Mouse (Mus musculus) lung, postnatal 0 days (tissue): ENCODE results near the gene 2610001J05Rik. TPM values are rescaled to one million over a fixed set of nuclear protein-coding genes. Genes with fewer than 3 reads are reported as not detected.

Source experiments
- ATAC-seq: fragments of 200-750 bp; cut with Nextera tagmentation; 2 replicates; pipeline ENCODE4 v1.8.0; 2017; ENCODE audit warnings: moderate library complexity
- DNase-seq: peaks from one replicate; pipeline ENCODE4 v3.0.0-alpha.2; 2016; ENCODE audit warnings: low spot score
- H3K27ac ChIP-seq: fragments of 300-500 bp; sonication (generic); 2 replicates; pipeline ENCODE4 v1.5.1; 2014; ENCODE audit warnings: antibody characterized with exemption, mild to moderate bottlenecking, low read length, mixed read lengths
- H3K27me3 ChIP-seq: fragments of 300-500 bp; sonication (generic); replicated peaks from 2 replicates; pipeline ENCODE4 v1.6.1; 2014; ENCODE audit warnings: low read length, mixed read lengths; ENCODE audit not compliant: insufficient read depth
- H3K36me3 ChIP-seq: fragments of 300-500 bp; sonication (generic); 2 replicates; pipeline ENCODE4 v1.6.1; 2014; ENCODE audit warnings: low read length, mixed read lengths; ENCODE audit not compliant: insufficient read depth
- H3K4me1 ChIP-seq: fragments of 300-500 bp; sonication (generic); 2 replicates; pipeline ENCODE4 v1.6.1; 2014; ENCODE audit warnings: antibody characterized with exemption, low read depth, low read length, mixed read lengths; ENCODE audit not compliant: insufficient read depth
- H3K4me2 ChIP-seq: fragments of 300-500 bp; sonication (generic); replicated peaks from 2 replicates; pipeline ENCODE4 v1.6.1; 2014; ENCODE audit warnings: low read depth, mild to moderate bottlenecking, low read length, moderate library complexity, mixed read lengths
- H3K4me3 ChIP-seq: fragments of 300-500 bp; sonication (generic); 2 replicates; pipeline ENCODE4 v1.5.1; 2014; ENCODE audit warnings: low read depth, low read length
- H3K9ac ChIP-seq: fragments of 300-500 bp; sonication (generic); replicated peaks from 2 replicates; pipeline ENCODE4 v1.6.1; 2014; ENCODE audit warnings: low read depth, mild to moderate bottlenecking
- H3K9me3 ChIP-seq: fragments of 300-500 bp; sonication (generic); 2 replicates; pipeline ENCODE4 v1.6.1; 2016; ENCODE audit warnings: low read length, mixed read lengths
- CTCF ChIP-seq: IDR thresholded peaks from 2 replicates; pipeline ENCODE4 v1.5.1; 2016; ENCODE audit warnings: antibody characterized with exemption, mild to moderate bottlenecking
- EP300 ChIP-seq: IDR thresholded peaks from 2 replicates; pipeline ENCODE4 v1.6.1; 2016; ENCODE audit warnings: antibody characterized with exemption, mild to moderate bottlenecking, control low read depth
- WGBS: fragments of 180-500 bp; shearing (Covaris S2); extraction: QIAGEN DNeasy Blood & Tissue Kit; methylation state at CpG from one replicate; pipeline ENCODE4 v1.1.7; 2014; 5-methylcytosine and 5-hydroxymethylcytosine counted together
- polyA plus RNA-seq: library from polyadenylated mRNA; unstranded; fragments of >200 nt; fragmentation: Nextera tagmentation; extraction: Ambion mirVana; gene quantifications from 2 replicates; pipeline ENCODE4 v1.2.1, GENCODE M21; 2015

Gene 2610001J05Rik
- polyA plus RNA-seq, 1 experiment from 2014 or later = 139 TPM

DNA sequence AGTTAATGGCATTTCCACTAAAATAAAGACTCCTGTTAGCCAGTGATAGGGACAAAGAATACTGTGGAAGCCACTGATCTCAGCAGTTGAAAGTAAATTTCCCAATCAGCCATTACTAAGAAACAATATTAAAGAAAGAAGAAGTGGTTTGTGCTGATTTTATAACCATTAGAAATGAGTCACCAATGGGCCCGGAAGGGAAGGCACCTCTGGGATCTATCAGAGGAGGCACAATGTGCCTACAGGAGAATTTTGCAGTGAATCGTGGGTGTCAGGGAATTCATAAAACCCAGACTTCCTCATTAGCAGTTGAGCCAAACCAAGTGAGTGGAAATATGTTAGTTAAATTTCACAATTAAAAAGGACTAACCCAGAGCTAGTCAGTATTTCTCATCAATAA lies 2.6 kb upstream of the 2610001J05Rik start:
- DNase-seq (peak; percentile 6), ATAC-seq (no peak)
- Histone ChIP-seq H3K4me1 (peaks cover 6% of the 10 kb centered on the region; the same call in 1 of the 2 replicates), H3K27me3 (no peaks in the 10 kb centered on the region), H3K4me2 (no peak overlapping the region), H3K36me3 (no peaks in the 10 kb centered on the region), H3K9me3 (no peaks in the 10 kb centered on the region), H3K4me3 (no peak overlapping the region), H3K9ac (no peak overlapping the region), H3K27ac (no peak overlapping the region)
- WGBS = 84% methylated on average over 2 of the region's 2 CpGs
- TF ChIP-seq EP300 (no peak), CTCF (no peak)

DNA sequence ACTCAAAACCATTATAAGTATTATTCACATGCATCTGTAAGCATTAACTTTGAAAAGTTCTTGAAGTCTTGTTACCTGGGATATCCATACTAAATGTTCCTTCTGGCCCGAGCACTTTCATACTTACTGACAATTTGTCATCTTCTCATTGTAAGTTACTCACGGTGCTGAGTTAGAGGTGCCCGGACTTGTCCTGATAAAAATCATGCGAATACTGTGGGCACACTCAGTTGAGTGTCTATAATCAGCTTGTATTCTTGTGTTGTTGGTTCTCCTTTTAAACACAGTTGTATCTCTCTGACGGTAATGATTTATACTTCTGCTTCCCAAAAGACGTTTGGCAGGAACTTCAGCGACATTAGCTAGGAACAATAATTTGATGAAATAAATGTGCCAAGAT lies 758 bp upstream of the 2610001J05Rik start:
- TF ChIP-seq CTCF (no peak), EP300 (no peak)
- Histone ChIP-seq H3K9ac (no peak overlapping the region), H3K9me3 (no peaks in the 10 kb centered on the region), H3K27me3 (no peaks in the 10 kb centered on the region), H3K4me3 (no peak overlapping the region; the same call in 1 of the 2 replicates), H3K4me1 (peaks cover 6% of the 10 kb centered on the region; the same call in 1 of the 2 replicates), H3K27ac (no peak overlapping the region), H3K36me3 (no peaks in the 10 kb centered on the region; the same call in 1 of the 2 replicates), H3K4me2 (peak overlapping the region; percentile 48; the same call in 1 of the 2 replicates)
- WGBS = 50% methylated on average over 7 of the region's 7 CpGs
- DNase-seq (peak; percentile 6), ATAC-seq (no peak)

DNA sequence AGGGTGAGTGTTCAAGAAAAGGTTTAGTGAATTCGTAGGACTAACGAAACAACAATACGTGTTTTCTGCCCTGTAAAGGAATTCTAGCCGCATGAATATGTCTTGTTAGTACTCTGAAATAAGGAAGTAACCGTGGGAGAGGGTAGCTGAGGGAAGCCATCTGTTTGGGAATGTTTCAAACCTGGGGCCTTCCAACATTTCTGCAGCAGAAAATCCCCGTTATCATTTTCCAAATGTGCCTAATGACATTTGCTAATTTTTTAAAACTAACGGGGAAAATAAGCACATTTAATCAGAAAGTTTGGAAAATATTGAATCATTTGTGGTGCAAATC lies 274 bp upstream of the 2610001J05Rik start:
- H3K4me2 ChIP-seq = peak overlapping the region; percentile 48
- DNase-seq (no peak), ATAC-seq (peak; percentile 64)
- H3K27me3 ChIP-seq = no peaks in the 10 kb centered on the region
- peak overlapping the region; percentile 87 for H3K27ac ChIP-seq
- peak overlapping the region; percentile 66 for H3K4me3 ChIP-seq
- TF ChIP-seq CTCF = no peak
- TF ChIP-seq EP300 = no peak
- no peaks in the 10 kb centered on the region for H3K9me3 ChIP-seq
- WGBS = 1% methylated on average over 7 of the region's 7 CpGs
- peak overlapping the region; percentile 72 for H3K9ac ChIP-seq
- H3K4me1 ChIP-seq = peaks cover 6% of the 10 kb centered on the region; the same call in 1 of the 2 replicates
- H3K36me3 ChIP-seq = no peaks in the 10 kb centered on the region; the same call in 1 of the 2 replicates

DNA sequence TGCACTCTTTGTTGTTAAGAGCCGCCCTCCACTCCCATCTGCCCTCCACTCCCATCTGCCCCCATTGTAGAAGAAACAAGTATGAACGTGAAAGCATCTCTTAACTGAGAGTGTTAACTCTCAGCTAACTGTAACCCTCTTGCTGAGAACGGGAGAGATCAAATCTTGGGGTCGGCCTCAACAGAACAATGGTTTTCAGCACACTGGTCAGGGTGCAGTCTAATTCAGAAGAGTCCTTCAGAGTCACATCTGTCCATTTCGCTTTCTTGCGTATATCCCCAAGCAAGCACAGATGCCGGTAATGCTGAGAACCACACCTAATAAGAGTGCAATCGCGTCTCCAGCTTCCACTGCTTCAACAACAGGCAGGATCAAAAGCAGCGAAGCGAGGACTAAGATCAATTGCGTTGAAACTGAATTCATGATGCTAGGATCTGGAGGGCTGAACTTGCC lies 1.0 kb downstream of the 2610001J05Rik start:
- Histone ChIP-seq H3K4me3 (peak overlapping the region; percentile 66; the same call in 1 of the 2 replicates), H3K27ac (no peak overlapping the region), H3K36me3 (no peaks in the 10 kb centered on the region; the same call in 1 of the 2 replicates), H3K27me3 (no peaks in the 10 kb centered on the region), H3K9ac (no peak overlapping the region; the same call in 1 of the 2 replicates), H3K9me3 (no peaks in the 10 kb centered on the region), H3K4me2 (peak overlapping the region; percentile 48), H3K4me1 (peaks cover 6% of the 10 kb centered on the region; the same call in 1 of the 2 replicates)
- WGBS = 30% methylated on average over 12 of the region's 12 CpGs
- DNase-seq (peak; percentile 13), ATAC-seq (no peak)
- TF ChIP-seq CTCF (no peak), EP300 (no peak)

DNA sequence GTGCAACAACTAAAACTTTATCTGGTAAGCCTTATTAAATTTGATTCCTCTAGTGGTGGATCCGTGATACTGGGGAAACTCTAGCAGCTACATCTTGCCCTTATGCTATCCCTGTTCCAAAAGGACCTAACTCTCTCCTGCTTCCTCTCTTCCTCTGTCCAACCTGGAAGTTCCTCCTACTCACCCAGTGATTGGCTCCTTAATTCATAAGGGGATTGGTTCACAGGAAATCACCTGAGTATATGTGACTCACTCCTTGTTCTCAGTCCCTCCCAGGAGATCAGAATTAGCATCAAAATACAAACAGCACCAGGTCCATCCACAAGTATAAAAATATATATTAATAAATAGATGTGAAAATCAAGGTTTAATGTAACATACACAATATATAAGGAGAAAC lies 10.7 kb downstream of the 2610001J05Rik start:
- H3K9me3 ChIP-seq = no peaks in the 10 kb centered on the region
- H3K36me3 ChIP-seq = no peaks in the 10 kb centered on the region
- DNase-seq = no peak
- 69% methylated on average over 1 of the region's 1 CpGs for WGBS
- no peaks in the 10 kb centered on the region for H3K4me1 ChIP-seq
- no peak overlapping the region for H3K27ac ChIP-seq
- no peaks in the 10 kb centered on the region for H3K27me3 ChIP-seq
- no peak overlapping the region for H3K4me2 ChIP-seq
- no peak overlapping the region for H3K9ac ChIP-seq
- TF ChIP-seq EP300 (no peak), CTCF (no peak)
- H3K4me3 ChIP-seq = no peak overlapping the region
- ATAC-seq = no peak

DNA sequence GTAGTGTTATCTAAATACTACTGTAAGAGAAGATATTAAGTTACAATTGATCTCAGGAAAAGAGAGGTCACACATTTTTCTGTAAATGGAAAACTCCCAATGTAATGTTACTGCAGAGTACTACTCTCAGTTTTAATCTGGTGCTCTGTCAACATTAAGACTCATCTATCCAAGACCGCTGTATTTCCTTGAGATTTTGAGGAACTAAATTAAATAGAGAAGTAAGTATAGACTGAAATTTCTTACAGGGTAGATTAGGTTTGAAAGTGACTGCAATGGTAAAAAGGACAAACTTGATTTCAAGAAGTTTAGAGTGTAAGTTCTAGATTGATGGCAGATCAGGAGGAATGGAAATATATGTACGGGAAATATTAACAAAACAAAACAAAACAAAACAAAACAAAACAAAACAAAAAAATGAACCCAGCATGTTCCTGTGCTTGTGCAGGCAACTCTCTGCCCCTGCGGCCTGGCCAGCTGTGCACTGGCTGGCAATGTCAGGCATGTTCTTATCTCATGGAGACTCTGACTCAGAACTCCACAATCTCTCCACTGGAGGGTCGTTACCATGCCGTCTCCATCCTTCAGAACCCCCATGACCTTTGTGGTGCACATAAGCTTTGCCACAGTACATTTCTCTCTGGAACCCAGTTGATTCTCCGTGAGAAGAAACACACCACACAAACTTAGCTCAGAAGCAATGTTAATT lies 11.3 kb downstream of the 2610001J05Rik start:
- no peak overlapping the region for H3K27ac ChIP-seq
- no peaks in the 10 kb centered on the region for H3K4me1 ChIP-seq
- WGBS = 61% methylated on average over 6 of the region's 6 CpGs
- no peak for TF ChIP-seq CTCF
- no peak for TF ChIP-seq EP300
- no peak overlapping the region for H3K9ac ChIP-seq
- no peak overlapping the region for H3K4me3 ChIP-seq
- no peaks in the 10 kb centered on the region for H3K9me3 ChIP-seq
- no peak overlapping the region for H3K4me2 ChIP-seq
- no peak for ATAC-seq
- no peaks in the 10 kb centered on the region for H3K27me3 ChIP-seq
- DNase-seq = no peak
- no peaks in the 10 kb centered on the region for H3K36me3 ChIP-seq
